Mouse (Mus musculus): Measurements from ENCODE around the gene Lpar3. TPM values are rescaled to one million over a fixed set of nuclear protein-coding genes. Genes with fewer than 3 reads are reported as not detected.

Gene Lpar3
- polyA plus RNA-seq (2012; ENCODE audit: low replicate concordance), result 0.07 and 0.18 TPM in 2 replicates

GRCm38 (mm10) chr3:146220776-146221486 lies at the start of gene Lpar3:
Gene Lpar3, plus strand, starts transcription at chr3:146220963.

Other genes with a start within 250 kb of the Lpar3 start
- gene Syde2, start 233.1 kb upstream of the Lpar3 start, polyA plus RNA-seq (2012; ENCODE audit: low replicate concordance), result 0.43 and 1.2 TPM in 2 replicates
- not detected in 2 replicates for gene Wdr63, start 112.8 kb upstream of the Lpar3 start, polyA plus RNA-seq (2012; ENCODE audit: low replicate concordance)
- gene Mcoln3, start 103.5 kb upstream of the Lpar3 start, polyA plus RNA-seq (2012; ENCODE audit: low replicate concordance), result 0.14 TPM in 1 of 2 replicates, not detected in the other
- gene Mcoln2, start 71.1 kb upstream of the Lpar3 start, polyA plus RNA-seq (2012; ENCODE audit: low replicate concordance), result 0.22 TPM in 1 of 2 replicates, not detected in the other
- 8.4 and 11.3 TPM in 2 replicates for gene Ssx2ip, start 183.7 kb downstream of the Lpar3 start, polyA plus RNA-seq (2012; ENCODE audit: low replicate concordance)
- gene Ctbs, start 228.8 kb downstream of the Lpar3 start, polyA plus RNA-seq (2012; ENCODE audit: low replicate concordance), result 7.8 and 18.0 TPM in 2 replicates

All from leukemia stem cell, adult 10-12 weeks (primary cell).